Mouse (Mus musculus) left cerebral cortex, postnatal 14 days (tissue): ENCODE measurements around the gene Chd3. TPM values are rescaled to one million over a fixed set of nuclear protein-coding genes. Genes with fewer than 3 reads are reported as not detected.

ENCODE experiments used
- DNase-seq, 2 experiments: peaks; one replicate each; pipeline ENCODE4 v3.0.0; 2021 to 2022; ENCODE audit warnings: low spot score in 2 of 2, mixed read lengths in 1 of 2
- intact Hi-C: fragments of 180-260 bp; cut with DNase I; formaldehyde crosslinking; loops from one replicate; pipeline ENCODE4 v1.15.1; 2025
- total RNA-seq, 2 experiments: library from RNA; stranded (reverse); gene quantifications; 2 replicates each; pipeline ENCODE4 v1.2.3; 2021

Chd3 gene
- total RNA-seq, 2 experiments from 2014 or later: 531 to 563 TPM

GRCm38 (mm10) chr11:69370817-69371215 is 1.6 kb upstream of the Chd3 start:
- no peak for DNase-seq
- intact Hi-C loops: no loop called here

- intact Hi-C loops: loop anchor here (5.0 kb wide), 2 partner anchors 43 to 248 kb away; partner anchors contain the start of genes 9130213A22Rik, Hes7 and Kcnab3
These were observed 997 bp upstream of the Chd3 start for GRCm38 (mm10) chr11:69369990-69370816.

GRCm38 (mm10) chr11:69368356-69369214 is 621 bp downstream of the Chd3 start:
- DNase-seq: peak in 1 of 2 experiments; percentile 31
- intact Hi-C loops: loop anchor here (5.0 kb wide), 2 partner anchors 41 to 246 kb away; partner anchors contain the start of genes 9130213A22Rik, Hes7 and Kcnab3

More at GRCm38 (mm10) chr11:69369990-69370816, 997 bp upstream of the Chd3 start:
- no peak for DNase-seq

GRCm38 (mm10) chr11:69367616-69368355 is 1.4 kb downstream of the Chd3 start:
- DNase-seq: no peak
- intact Hi-C loops: loop anchor here (2.0 to 5.0 kb wide), 3 partner anchors 27 to 245 kb away; partner anchors contain the start of genes 9130213A22Rik, Hes7, Kcnab3 and Rnf227

GRCm38 (mm10) chr11:69366855-69367615 is 2.2 kb downstream of the Chd3 start:
- intact Hi-C loops: loop anchor here (2.0 to 5.0 kb wide), 3 partner anchors 26 to 245 kb away; partner anchors contain the start of genes 9130213A22Rik, Hes7, Kcnab3 and Rnf227
- peak; percentile 50 to 70 for DNase-seq

GRCm38 (mm10) chr11:69366157-69366854 is 2.9 kb downstream of the Chd3 start:
- peak; percentile 96 to 98 for DNase-seq
- intact Hi-C loops: loop anchor here (2.0 to 5.0 kb wide), 3 partner anchors 26 to 244 kb away; partner anchors contain the start of genes 9130213A22Rik, Hes7, Kcnab3 and Rnf227

- DNase-seq: no peak
- intact Hi-C loops: loop anchor here (2.0 to 5.0 kb wide), 3 partner anchors 25 to 243 kb away; partner anchors contain the start of genes 9130213A22Rik, Hes7, Kcnab3 and Rnf227
These were observed 3.5 kb downstream of the Chd3 start for GRCm38 (mm10) chr11:69365722-69366121.

GRCm38 (mm10) chr11:69364910-69365309 is 4.3 kb downstream of the Chd3 start:
- intact Hi-C loops: loop anchor here (5.0 kb wide), 2 partner anchors 38 to 243 kb away; partner anchors contain the start of genes 9130213A22Rik, Hes7 and Kcnab3
- peak; percentile 89 to 94 for DNase-seq

- intact Hi-C loops: no loop called here
- DNase-seq: no peak
These were observed 4.8 kb downstream of the Chd3 start for GRCm38 (mm10) chr11:69364376-69364775.

- intact Hi-C loops: no loop called here
- no peak for DNase-seq
These were observed 6.7 kb downstream of the Chd3 start for GRCm38 (mm10) chr11:69362479-69362878.

GRCm38 (mm10) chr11:69362021-69362420 is 7.2 kb downstream of the Chd3 start:
- intact Hi-C loops: no loop called here
- DNase-seq: no peak

GRCm38 (mm10) chr11:69357690-69358089 is 11.5 kb downstream of the Chd3 start:
- no peak for DNase-seq
- intact Hi-C loops: loop anchor here (1.0 kb wide), 1 partner anchor 8 kb away; no protein-coding TSS in a partner anchor

- no peak for DNase-seq
- intact Hi-C loops: no loop called here
These were observed 12.7 kb downstream of the Chd3 start for GRCm38 (mm10) chr11:69356544-69356943.

GRCm38 (mm10) chr11:69346441-69346840 is 22.8 kb downstream of the Chd3 start:
- intact Hi-C loops: no loop called here
- no peak for DNase-seq

- intact Hi-C loops: loop anchor here (2.0 kb wide), 1 partner anchor 26 kb away; no protein-coding TSS in a partner anchor
These were observed 28.8 kb downstream of the Chd3 start, which contains the start of gene Rnf227 for GRCm38 (mm10) chr11:69340161-69341131. Gene Rnf227, plus strand, starts transcription at chr11:69340461.

GRCm38 (mm10) chr11:69334796-69335195 is 34.4 kb downstream of the Chd3 start:
- intact Hi-C loops: no loop called here
- no peak for DNase-seq

More at GRCm38 (mm10) chr11:69340161-69341131, 28.8 kb downstream of the Chd3 start, which contains the start of gene Rnf227:
- DNase-seq: peak; percentile 69 to 77
